Mouse (Mus musculus) heart, embryonic 14.5 days (tissue): ENCODE data around the gene Cenpb. TPM values are rescaled to one million over a fixed set of nuclear protein-coding genes. Genes with fewer than 3 reads are reported as not detected.

Experiments
- ATAC-seq: fragments of 200-750 bp; cut with Nextera tagmentation; 2 replicates; pipeline ENCODE4 v1.8.0; 2017; ENCODE audit warnings: low read depth, moderate TSS enrichment; ENCODE audit not compliant: insufficient number of reproducible peaks, insufficient read depth, low FRiP score
- H3K27ac ChIP-seq, 2 experiments: fragments of 200-500 bp in 1 of 2; fragments of 300-500 bp in 1 of 2; sonication (generic) in 1 of 2; replicated peaks in 1 of 2; 2 replicates each; pipeline ENCODE4 v1.5.1; 2012 to 2014; ENCODE audit warnings: low read depth in 2 of 2, low read length in 2 of 2, control low read depth in 1 of 2, mild to moderate bottlenecking in 1 of 2, mixed read lengths in 1 of 2; ENCODE audit not compliant: control insufficient read depth in 1 of 2, insufficient read depth in 1 of 2
- H3K27me3 ChIP-seq: fragments of 300-500 bp; sonication (generic); 2 replicates; pipeline ENCODE4 v1.6.1; 2014; ENCODE audit warnings: mild to moderate bottlenecking, low read length, control low read depth; ENCODE audit not compliant: control insufficient read depth, insufficient read depth
- H3K36me3 ChIP-seq: fragments of 300-500 bp; sonication (generic); 2 replicates; pipeline ENCODE4 v1.6.1; 2014; ENCODE audit warnings: mild to moderate bottlenecking, control low read depth, low read length, mixed read lengths; ENCODE audit not compliant: control insufficient read depth, insufficient read depth
- H3K4me1 ChIP-seq, 2 experiments: fragments of 200-500 bp in 1 of 2; fragments of 300-500 bp in 1 of 2; sonication (generic) in 1 of 2; 2 replicates each; pipeline ENCODE4 v1.6.1; 2012 to 2014; ENCODE audit warnings: low read length in 2 of 2, control low read depth in 1 of 2, mixed read lengths in 1 of 2; ENCODE audit not compliant: control insufficient read depth in 2 of 2, insufficient read depth in 2 of 2
- H3K4me2 ChIP-seq: fragments of 300-500 bp; sonication (generic); 2 replicates; pipeline ENCODE4 v1.6.1; 2014; ENCODE audit warnings: mild to moderate bottlenecking, low read length
- H3K4me3 ChIP-seq, 2 experiments: fragments of 200-500 bp in 1 of 2; fragments of 300-500 bp in 1 of 2; sonication (generic) in 1 of 2; 2 replicates each; pipeline ENCODE4 v1.5.1; 2012 to 2014; ENCODE audit warnings: low read length in 2 of 2, mild to moderate bottlenecking in 2 of 2, control low read depth in 1 of 2, low read depth in 1 of 2, moderate library complexity in 1 of 2; ENCODE audit not compliant: control insufficient read depth in 1 of 2, insufficient read depth in 1 of 2
- H3K9ac ChIP-seq: fragments of 300-500 bp; sonication (generic); 2 replicates; pipeline ENCODE4 v1.6.1; 2014; ENCODE audit warnings: mild to moderate bottlenecking, low read length
- H3K9me3 ChIP-seq: fragments of 300-500 bp; sonication (generic); 2 replicates; pipeline ENCODE4 v1.6.1; 2016; ENCODE audit warnings: low read length, control low read depth; ENCODE audit not compliant: control insufficient read depth
- WGBS: fragments of 180-500 bp; shearing (Covaris S2); extraction: QIAGEN DNeasy Blood & Tissue Kit; methylation state at CpG from one replicate; pipeline ENCODE4 v1.1.7; 2014; 5-methylcytosine and 5-hydroxymethylcytosine counted together
- polyA plus RNA-seq: library from polyadenylated mRNA; unstranded; fragments of >200 nt; fragmentation: Nextera tagmentation; extraction: Ambion mirVana; gene quantifications from 2 replicates; pipeline ENCODE4 v1.2.1, GENCODE M21; 2014

Cenpb gene
- polyA plus RNA-seq, 1 experiment from 2014 or later, result 6.2 TPM

DNA sequence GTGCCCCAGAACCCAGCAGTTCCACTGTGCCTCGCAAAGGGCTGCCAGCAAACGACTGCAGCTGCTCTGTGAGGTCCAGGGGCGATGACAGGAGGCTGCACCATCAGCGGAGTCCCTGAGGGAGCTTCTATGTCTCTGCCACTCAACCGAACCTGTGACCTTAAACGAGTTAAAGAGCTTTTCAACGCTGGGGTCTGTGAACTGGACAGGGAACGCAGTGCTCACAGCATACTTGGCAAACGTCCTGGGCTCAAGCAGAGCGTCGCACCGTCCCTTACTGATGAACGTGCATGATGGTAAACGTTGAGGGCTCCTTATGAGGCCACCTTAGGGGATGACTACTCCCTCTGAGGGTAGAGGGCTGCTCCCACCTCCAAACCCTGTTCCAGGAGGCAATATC lies 6.5 kb upstream of the Cenpb start:
- Histone ChIP-seq H3K36me3 (peaks cover 19% of the 10 kb centered on the region), H3K4me3 (peak overlapping the region; percentile 57 to 81), H3K9ac (peak overlapping the region; percentile 77), H3K4me2 (peak overlapping the region; percentile 74), H3K9me3 (no peaks in the 10 kb centered on the region), H3K27me3 (no peaks in the 10 kb centered on the region), H3K4me1 (peaks cover 13 to 20% of the 10 kb centered on the region in 2 experiments), H3K27ac (peak overlapping the region; percentile 76 to 93)
- peak; percentile 76 for ATAC-seq
- WGBS, result 0% methylated on average over 14 of the region's 14 CpGs

GRCm38 (mm10) chr2:131179246-131179886 lies 501 bp downstream of the Cenpb start:
- peak overlapping the region; percentile 66 to 75 for H3K4me3 ChIP-seq
- peak; percentile 49 for ATAC-seq
- H3K9ac ChIP-seq, result peak overlapping the region; percentile 94
- no peaks in the 10 kb centered on the region for H3K9me3 ChIP-seq
- under 1% methylated on average over 66 of the region's 67 CpGs for WGBS
- H3K27ac ChIP-seq, result peak overlapping the region; percentile 50 to 93
- peak overlapping the region; percentile 95 for H3K4me2 ChIP-seq
- no peaks in the 10 kb centered on the region for H3K27me3 ChIP-seq
- peaks cover 26 to 29% of the 10 kb centered on the region in 2 experiments for H3K4me1 ChIP-seq
- H3K36me3 ChIP-seq, result peaks cover 24% of the 10 kb centered on the region; the same call in 1 of the 2 replicates

- Histone ChIP-seq H3K9me3 (no peaks in the 10 kb centered on the region), H3K27me3 (0 out of 2 replicates have a peak, but pooled peaks cover under 1% of the 10 kb centered on the region), H3K4me1 (peaks cover 26 to 29% of the 10 kb centered on the region in 2 experiments), H3K36me3 (peaks cover 24% of the 10 kb centered on the region; the same call in 1 of the 2 replicates), H3K4me2 (peak overlapping the region; percentile 95), H3K4me3 (peak overlapping the region; percentile 66 to 75), H3K27ac (peak overlapping the region in 1 of 2 experiments; percentile 93; a peak in 1 of 4 replicates), H3K9ac (peak overlapping the region; percentile 94)
- no peak for ATAC-seq
- 37% methylated on average over 26 of the region's 26 CpGs for WGBS
Observed at GRCm38 (mm10) chr2:131178828-131179245, 1.0 kb downstream of the Cenpb start.

DNA sequence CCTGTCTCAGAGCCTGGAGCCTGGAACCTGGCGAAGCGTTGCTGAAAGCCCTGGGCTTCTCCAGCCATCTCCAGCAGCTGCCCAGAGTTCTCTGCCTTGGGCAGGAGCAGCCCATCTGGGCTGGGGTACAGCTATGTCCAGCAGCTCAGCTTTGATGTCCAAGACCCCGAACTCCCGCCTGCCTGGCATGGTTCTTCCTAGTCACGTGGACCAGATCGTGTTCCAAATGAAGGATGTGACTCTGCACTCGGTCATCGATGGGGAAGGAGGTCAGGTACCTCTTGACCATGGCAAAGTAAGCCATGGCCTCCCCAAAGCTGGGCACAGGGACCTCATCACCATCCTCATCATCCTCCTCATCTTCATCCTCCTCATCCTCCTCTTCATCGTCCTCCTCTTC lies 1.9 kb downstream of the Cenpb start:
- Histone ChIP-seq H3K9ac (peak overlapping the region; percentile 94), H3K9me3 (no peaks in the 10 kb centered on the region), H3K4me1 (peaks cover 26 to 29% of the 10 kb centered on the region in 2 experiments), H3K27me3 (peaks cover 9% of the 10 kb centered on the region), H3K27ac (no peak overlapping the region), H3K36me3 (peaks cover 24% of the 10 kb centered on the region; the same call in 1 of the 2 replicates), H3K4me2 (peak overlapping the region; percentile 95), H3K4me3 (peak overlapping the region in 1 of 2 experiments; percentile 66; a peak in 1 of 4 replicates)
- ATAC-seq, result no peak
- WGBS, result 85% methylated on average over 9 of the region's 9 CpGs

- WGBS, result 58% methylated on average over 5 of the region's 5 CpGs
- Histone ChIP-seq H3K4me3 (no peak overlapping the region), H3K4me1 (peaks cover 26 to 32% of the 10 kb centered on the region in 2 experiments), H3K27ac (no peak overlapping the region), H3K27me3 (peaks cover 22% of the 10 kb centered on the region), H3K9ac (no peak overlapping the region; the same call in 1 of the 2 replicates), H3K36me3 (peaks cover 24% of the 10 kb centered on the region; the same call in 1 of the 2 replicates), H3K9me3 (no peaks in the 10 kb centered on the region), H3K4me2 (0 out of 2 replicates have a peak overlapping the region, but pooled peaks have one; percentile 95)
- ATAC-seq, result no peak
Observed at GRCm38 (mm10) chr2:131176491-131176890, 3.4 kb downstream of the Cenpb start.

- H3K4me1 ChIP-seq, result peaks cover 26 to 37% of the 10 kb centered on the region in 2 experiments
- no peak overlapping the region for H3K27ac ChIP-seq
- no peak overlapping the region for H3K9ac ChIP-seq
Observed at GRCm38 (mm10) chr2:131175945-131176309, 3.9 kb downstream of the Cenpb start.

DNA sequence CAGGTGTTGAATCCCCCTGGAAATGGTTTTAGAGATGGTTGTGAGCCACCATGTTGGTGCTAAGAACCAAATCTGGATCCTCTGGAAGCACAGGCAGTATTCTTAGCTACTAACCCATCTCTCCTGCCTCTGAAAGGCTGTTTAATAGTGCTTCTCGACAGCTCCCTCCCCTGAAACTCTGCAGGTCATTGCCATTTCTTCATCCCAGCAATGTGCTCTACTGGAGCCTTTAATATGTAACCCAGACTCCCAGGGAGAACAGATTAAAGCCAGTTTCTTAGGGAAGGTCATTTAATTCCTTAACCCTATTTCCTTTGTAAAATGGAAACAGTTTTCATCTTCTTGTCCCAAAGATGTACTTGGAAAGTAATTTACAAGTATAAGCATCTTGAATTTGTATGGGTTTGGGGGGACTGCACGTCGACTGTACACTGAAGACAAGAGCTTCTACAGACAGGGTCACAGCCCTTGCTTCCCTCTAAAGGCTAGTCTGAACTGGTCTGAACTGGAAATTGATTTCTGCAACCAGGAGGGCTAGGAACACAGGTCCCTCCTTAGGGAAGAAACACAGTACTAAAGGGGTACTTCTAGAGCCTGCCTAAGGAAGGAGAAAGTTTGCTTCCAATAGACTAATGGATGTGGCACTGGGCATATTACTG lies 4.5 kb downstream of the Cenpb start:
- Histone ChIP-seq H3K4me2 (no peak overlapping the region), H3K4me3 (no peak overlapping the region), H3K9me3 (no peaks in the 10 kb centered on the region), H3K4me1 (peaks cover 26 to 38% of the 10 kb centered on the region in 2 experiments), H3K27me3 (peaks cover 33% of the 10 kb centered on the region), H3K36me3 (peaks cover 24% of the 10 kb centered on the region; the same call in 1 of the 2 replicates), H3K27ac (no peak overlapping the region), H3K9ac (no peak overlapping the region)
- no peak for ATAC-seq
- 77% methylated on average over 3 of the region's 3 CpGs for WGBS

More at GRCm38 (mm10) chr2:131175945-131176309, 3.9 kb downstream of the Cenpb start:
- Histone ChIP-seq H3K4me3 (no peak overlapping the region), H3K9me3 (no peaks in the 10 kb centered on the region), H3K4me2 (no peak overlapping the region), H3K27me3 (peaks cover 28% of the 10 kb centered on the region), H3K36me3 (peaks cover 24% of the 10 kb centered on the region; the same call in 1 of the 2 replicates)
- ATAC-seq, result no peak
- 96% methylated on average over 1 of the region's 1 CpGs for WGBS
